Mouse (Mus musculus): Measurements from ENCODE around the gene Plxnd1. TPM values are rescaled to one million over a fixed set of nuclear protein-coding genes. Genes with fewer than 3 reads are reported as not detected.

The Plxnd1 gene
- polyA plus RNA-seq, 2 experiments, result 50.4 to 61.9 TPM

GRCm38 (mm10) chr6:115982889-115983288, 11.9 kb downstream of the Plxnd1 start:
- Histone ChIP-seq H3K4me1 (ENCODE audit: control insufficient read depth, insufficient read depth, low read length) (peaks cover 28% of the 10 kb centered on the region), H3K27ac (replicated peaks; ENCODE audit: low read depth, low read length) (0 out of 2 replicates have a peak overlapping the region, but pooled peaks have one; percentile 11), H3K9ac (ENCODE audit: low read depth, low read length, severe bottlenecking) (0 out of 2 replicates have a peak overlapping the region, but pooled peaks have one; percentile 13), H3K36me3 (ENCODE audit: control insufficient read depth, insufficient read depth, low read length) (0 out of 2 replicates have a peak, but pooled peaks cover 1% of the 10 kb centered on the region), H3K9me3 (ENCODE audit: control insufficient read depth, low read length) (no peaks in the 10 kb centered on the region), H3K27me3 (ENCODE audit: control insufficient read depth, insufficient read depth, low read length) (no peaks in the 10 kb centered on the region), H3K4me2 (replicated peaks; ENCODE audit: low read depth, low read length, severe bottlenecking) (no peak overlapping the region), H3K4me3 (replicated peaks; ENCODE audit: low read length) (no peak overlapping the region)
- ATAC-seq (ENCODE audit: low FRiP score, low read depth) (no peak), DNase-seq (ENCODE audit: low spot score) (no peak)
- no peak for TF ChIP-seq POLR2A (IDR thresholded peaks at IDR 0.05; ENCODE audit: borderline replicate concordance, extremely low read depth, insufficient read depth, insufficient read length)
- 65% methylated on average over 7 of the region's 7 CpGs for WGBS

- 61% methylated on average over 8 of the region's 8 CpGs for WGBS
- Histone ChIP-seq H3K4me1 (ENCODE audit: control insufficient read depth, insufficient read depth, low read length) (peaks cover 6% of the 10 kb centered on the region; the same call in 1 of the 2 replicates), H3K27me3 (ENCODE audit: control insufficient read depth, insufficient read depth, low read length) (no peaks in the 10 kb centered on the region), H3K4me3 (replicated peaks; ENCODE audit: low read length) (no peak overlapping the region), H3K36me3 (ENCODE audit: control insufficient read depth, insufficient read depth, low read length) (peaks cover 8% of the 10 kb centered on the region; the same call in 1 of the 2 replicates), H3K9ac (ENCODE audit: low read depth, low read length, severe bottlenecking) (no peak overlapping the region), H3K27ac (replicated peaks; ENCODE audit: low read depth, low read length) (no peak overlapping the region), H3K9me3 (ENCODE audit: control insufficient read depth, low read length) (no peaks in the 10 kb centered on the region), H3K4me2 (replicated peaks; ENCODE audit: low read depth, low read length, severe bottlenecking) (no peak overlapping the region)
- ATAC-seq (ENCODE audit: low FRiP score, low read depth), result no peak
- TF ChIP-seq POLR2A (IDR thresholded peaks at IDR 0.05; ENCODE audit: borderline replicate concordance, extremely low read depth, insufficient read depth, insufficient read length), result no peak
- no peak for DNase-seq (ENCODE audit: low spot score)
Observed at GRCm38 (mm10) chr6:115978596-115978995, 16.2 kb downstream of the Plxnd1 start.

- no peak overlapping the region for H3K9ac ChIP-seq (ENCODE audit: low read depth, low read length, severe bottlenecking)
- ATAC-seq (ENCODE audit: low FRiP score, low read depth), result no peak
- no peak overlapping the region for H3K4me3 ChIP-seq (replicated peaks; ENCODE audit: low read length)
- H3K4me1 ChIP-seq (ENCODE audit: control insufficient read depth, insufficient read depth, low read length), result no peaks in the 10 kb centered on the region
- no peaks in the 10 kb centered on the region for H3K9me3 ChIP-seq (ENCODE audit: control insufficient read depth, low read length)
- no peaks in the 10 kb centered on the region for H3K27me3 ChIP-seq (ENCODE audit: control insufficient read depth, insufficient read depth, low read length)
- no peak for DNase-seq (ENCODE audit: low spot score)
- WGBS, result 82% methylated on average over 15 of the region's 15 CpGs
- no peak overlapping the region for H3K4me2 ChIP-seq (replicated peaks; ENCODE audit: low read depth, low read length, severe bottlenecking)
- H3K36me3 ChIP-seq (ENCODE audit: control insufficient read depth, insufficient read depth, low read length), result peaks cover 8% of the 10 kb centered on the region; the same call in 1 of the 2 replicates
- H3K27ac ChIP-seq (replicated peaks; ENCODE audit: low read depth, low read length), result no peak overlapping the region
- no peak for TF ChIP-seq POLR2A (IDR thresholded peaks at IDR 0.05; ENCODE audit: borderline replicate concordance, extremely low read depth, insufficient read depth, insufficient read length)
Observed at GRCm38 (mm10) chr6:115977810-115978209, 17.0 kb downstream of the Plxnd1 start.

- Histone ChIP-seq H3K9me3 (ENCODE audit: control insufficient read depth, low read length) (no peaks in the 10 kb centered on the region), H3K4me3 (replicated peaks; ENCODE audit: low read length) (no peak overlapping the region), H3K9ac (ENCODE audit: low read depth, low read length, severe bottlenecking) (no peak overlapping the region), H3K4me2 (replicated peaks; ENCODE audit: low read depth, low read length, severe bottlenecking) (no peak overlapping the region), H3K27ac (replicated peaks; ENCODE audit: low read depth, low read length) (no peak overlapping the region), H3K4me1 (ENCODE audit: control insufficient read depth, insufficient read depth, low read length) (peaks cover 17% of the 10 kb centered on the region), H3K27me3 (ENCODE audit: control insufficient read depth, insufficient read depth, low read length) (no peaks in the 10 kb centered on the region), H3K36me3 (ENCODE audit: control insufficient read depth, insufficient read depth, low read length) (peaks cover 8% of the 10 kb centered on the region; the same call in 1 of the 2 replicates)
- DNase-seq (ENCODE audit: low spot score) (no peak), ATAC-seq (ENCODE audit: low FRiP score, low read depth) (no peak)
- 86% methylated on average over 8 of the region's 8 CpGs for WGBS
- TF ChIP-seq POLR2A (IDR thresholded peaks at IDR 0.05; ENCODE audit: borderline replicate concordance, extremely low read depth, insufficient read depth, insufficient read length), result no peak
Observed at GRCm38 (mm10) chr6:115975606-115976005, 19.2 kb downstream of the Plxnd1 start.

- WGBS, result 77% methylated on average over 16 of the region's 16 CpGs
- TF ChIP-seq POLR2A (IDR thresholded peaks at IDR 0.05; ENCODE audit: borderline replicate concordance, extremely low read depth, insufficient read depth, insufficient read length), result no peak
- H3K27me3 ChIP-seq (ENCODE audit: control insufficient read depth, insufficient read depth, low read length), result no peaks in the 10 kb centered on the region
- DNase-seq (ENCODE audit: low spot score) (no peak), ATAC-seq (ENCODE audit: low FRiP score, low read depth) (no peak)
- no peak overlapping the region for H3K4me3 ChIP-seq (replicated peaks; ENCODE audit: low read length)
- H3K9me3 ChIP-seq (ENCODE audit: control insufficient read depth, low read length), result no peaks in the 10 kb centered on the region
- peaks cover 20% of the 10 kb centered on the region for H3K4me1 ChIP-seq (ENCODE audit: control insufficient read depth, insufficient read depth, low read length)
- H3K36me3 ChIP-seq (ENCODE audit: control insufficient read depth, insufficient read depth, low read length), result peaks cover 8% of the 10 kb centered on the region; the same call in 1 of the 2 replicates
- H3K9ac ChIP-seq (ENCODE audit: low read depth, low read length, severe bottlenecking), result no peak overlapping the region
- H3K4me2 ChIP-seq (replicated peaks; ENCODE audit: low read depth, low read length, severe bottlenecking), result no peak overlapping the region
- no peak overlapping the region for H3K27ac ChIP-seq (replicated peaks; ENCODE audit: low read depth, low read length)
Observed at GRCm38 (mm10) chr6:115973881-115974662, 20.7 kb downstream of the Plxnd1 start.
